Mouse (Mus musculus): ENCODE measurements around the gene Olfr1299. TPM values are rescaled to one million over a fixed set of nuclear protein-coding genes. Genes with fewer than 3 reads are reported as not detected.

Gene Olfr1299
- not detected for total RNA-seq (2021)
- long read RNA-seq, experiment 1: 0 reads
- long read RNA-seq, experiment 2: 0 reads

DNA sequence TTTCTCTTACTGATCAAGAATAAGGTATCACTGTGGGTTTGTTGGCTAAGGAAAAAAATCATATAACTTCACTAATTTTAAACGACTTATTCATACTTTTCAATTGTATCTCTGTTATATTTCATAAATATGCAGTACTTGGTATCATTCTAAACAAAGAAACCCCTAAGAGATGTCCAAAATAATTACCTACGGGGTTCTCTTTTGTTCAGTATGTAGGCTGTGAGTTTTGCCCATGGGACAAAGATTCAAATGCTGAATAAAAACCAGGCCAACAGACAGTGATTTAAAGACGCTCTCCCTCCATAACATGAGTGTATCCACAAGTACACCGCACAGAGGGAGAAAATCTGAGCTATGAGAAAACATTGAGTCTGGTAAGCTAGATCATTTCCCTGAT, at the start of gene Olfr1299:
Gene Olfr1299 (plus strand): TSS at position 301 of the 400 bp plus-strand sequence.
- no peak for DNase-seq (ENCODE audit: low spot score in 2 of 2)

DNA sequence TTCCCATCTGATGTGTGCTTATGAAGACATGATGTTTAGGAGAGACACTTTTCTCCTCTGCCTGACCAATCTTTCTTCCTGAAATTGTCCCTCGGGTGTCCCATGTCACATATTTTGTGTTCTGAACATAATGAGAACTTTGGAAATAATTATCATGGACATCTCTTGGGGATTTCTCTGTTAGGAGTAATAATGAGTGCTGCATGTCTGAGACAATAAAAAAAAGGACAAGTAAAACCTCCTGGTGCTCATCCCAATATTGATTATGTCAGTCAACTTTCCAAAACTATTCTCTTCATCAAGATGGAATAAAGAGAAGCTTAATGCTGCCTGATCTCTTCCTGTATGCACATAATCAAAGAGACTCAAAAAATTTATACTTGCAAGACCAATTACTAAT, 34.8 kb upstream of the Olfr1299 start, which contains the start of gene Olfr1297:
Gene Olfr1297 (minus strand): TSS at position 101 of the 400 bp plus-strand sequence.
- no peak for DNase-seq (ENCODE audit: low spot score in 2 of 2)

GRCm38 (mm10) chr2:111649101-111649500, 12.1 kb upstream of the Olfr1299 start, which contains the start of gene Olfr1298:
Olfr1298 (minus strand) TSS chr2:111649201.
- DNase-seq (ENCODE audit: low spot score in 2 of 2): no peak

Other genes with a start within 250 kb of the Olfr1299 start
- not detected for gene Olfr1286, start 238.3 kb upstream of the Olfr1299 start, total RNA-seq (2021)
- not detected for gene Olfr1287, start 212.3 kb upstream of the Olfr1299 start, total RNA-seq (2021)
- gene Olfr1288, start 187.3 kb upstream of the Olfr1299 start, total RNA-seq (2021): not detected
- gene Olfr1289, start 180.6 kb upstream of the Olfr1299 start, total RNA-seq (2021): not detected
- not detected for gene Olfr1290, start 167.6 kb upstream of the Olfr1299 start, total RNA-seq (2021)
- not detected for gene Olfr1291-ps1, start 164.2 kb upstream of the Olfr1299 start, total RNA-seq (2021)
- not detected for gene Olfr1293-ps, start 136.2 kb upstream of the Olfr1299 start, total RNA-seq (2021)
- gene Olfr1294, start 121.1 kb upstream of the Olfr1299 start, total RNA-seq (2021): not detected
- gene Olfr1295, start 91.7 kb upstream of the Olfr1299 start, total RNA-seq (2021): not detected
- gene Olfr1297, start 34.9 kb upstream of the Olfr1299 start, total RNA-seq (2021): not detected
- gene Olfr1298, start 12.2 kb upstream of the Olfr1299 start, total RNA-seq (2021): not detected
- gene Olfr1301, start 89.6 kb downstream of the Olfr1299 start, total RNA-seq (2021): not detected
- gene Olfr1302, start 116.0 kb downstream of the Olfr1299 start, total RNA-seq (2021): not detected
- not detected for gene Olfr1303, start 158.9 kb downstream of the Olfr1299 start, total RNA-seq (2021)
- gene Olfr1305, start 215.7 kb downstream of the Olfr1299 start, total RNA-seq (2021): not detected